Mouse (Mus musculus) thymus, adult 2 months (tissue): Measurements from ENCODE around the gene Edn1. TPM values are rescaled to one million over a fixed set of nuclear protein-coding genes. Genes with fewer than 3 reads are reported as not detected.

Experiments used
- DNase-seq: peaks from one replicate; pipeline ENCODE4 v3.0.0; 2021
- H3K27ac ChIP-seq: fragments of 200-500 bp; 2 replicates; pipeline ENCODE4 v1.5.1; 2012; ENCODE audit warnings: low read length, control low read depth; ENCODE audit not compliant: control insufficient read depth, insufficient read depth
- H3K27me3 ChIP-seq: fragments of 200-500 bp; 2 replicates; pipeline ENCODE4 v1.6.1; 2012; ENCODE audit warnings: mild to moderate bottlenecking, low read length, moderate library complexity, mixed read lengths; ENCODE audit not compliant: control insufficient read depth, insufficient read depth
- H3K36me3 ChIP-seq: fragments of 200-500 bp; 2 replicates; pipeline ENCODE4 v1.6.1; 2012; ENCODE audit warnings: mild to moderate bottlenecking, low read length, moderate library complexity; ENCODE audit not compliant: control insufficient read depth, insufficient read depth
- H3K4me1 ChIP-seq: fragments of 200-500 bp; replicated peaks from 2 replicates; pipeline ENCODE4 v1.6.1; 2012; ENCODE audit warnings: low read length; ENCODE audit not compliant: control insufficient read depth, insufficient read depth
- H3K4me3 ChIP-seq: fragments of 200-500 bp; 2 replicates; pipeline ENCODE4 v1.5.1; 2012; ENCODE audit warnings: mild to moderate bottlenecking, low read length, control low read depth, moderate library complexity; ENCODE audit not compliant: control insufficient read depth, insufficient read depth
- CTCF ChIP-seq: fragments of 200-500 bp; IDR thresholded peaks from 2 replicates; pipeline ENCODE4 v1.5.1; 2012; ENCODE audit warnings: mild to moderate bottlenecking, control low read depth, low read length, moderate library complexity, borderline replicate concordance; ENCODE audit not compliant: control insufficient read depth, poor library complexity, insufficient read depth; ENCODE audit errors: extremely low read depth
- POLR2A ChIP-seq: fragments of 200-500 bp; IDR thresholded peaks from 2 replicates; pipeline ENCODE4 v1.6.1; 2012; ENCODE audit warnings: mild to moderate bottlenecking, low read length, control low read depth, moderate library complexity; ENCODE audit not compliant: control insufficient read depth, poor library complexity, insufficient read depth; ENCODE audit errors: extremely low read depth
- WGBS: fragments of 180-500 bp; shearing (Covaris S2); methylation state at CpG from one replicate; pipeline ENCODE4 v1.1.7; 2018; 5-methylcytosine and 5-hydroxymethylcytosine counted together
- polyA plus RNA-seq: library from polyadenylated mRNA; depleted of rRNA; stranded (reverse); fragments of >200 nt; gene quantifications from 2 replicates; pipeline ENCODE4 v1.2.3, GENCODE M21; 2012; rRNA removed

The Edn1 gene
- polyA plus RNA-seq, 1 experiment, result 0.80 TPM

GRCm38 (mm10) chr13:42336414-42336813 is 35.1 kb downstream of the Edn1 start:
- TF ChIP-seq POLR2A (no peak), CTCF (no peak)
- H3K36me3 ChIP-seq, result no peaks in the 10 kb centered on the region
- DNase-seq, result no peak
- 47% methylated on average over 4 of the region's 4 CpGs for WGBS
- H3K4me3 ChIP-seq, result no peak overlapping the region
- H3K27ac ChIP-seq, result no peak overlapping the region
- no peaks in the 10 kb centered on the region for H3K27me3 ChIP-seq
- no peaks in the 10 kb centered on the region for H3K4me1 ChIP-seq

- Histone ChIP-seq H3K4me3 (no peak overlapping the region), H3K27me3 (no peaks in the 10 kb centered on the region), H3K27ac (no peak overlapping the region), H3K36me3 (no peaks in the 10 kb centered on the region), H3K4me1 (no peaks in the 10 kb centered on the region)
- DNase-seq, result no peak
- 31% methylated on average over 2 of the region's 2 CpGs for WGBS
- TF ChIP-seq CTCF (no peak), POLR2A (no peak)
Observed at GRCm38 (mm10) chr13:42337072-42337471, 35.8 kb downstream of the Edn1 start.

GRCm38 (mm10) chr13:42339466-42339865 is 38.2 kb downstream of the Edn1 start:
- no peaks in the 10 kb centered on the region for H3K36me3 ChIP-seq
- WGBS, result 78% methylated on average over 2 of the region's 2 CpGs
- no peak for DNase-seq
- H3K27me3 ChIP-seq, result no peaks in the 10 kb centered on the region
- no peaks in the 10 kb centered on the region for H3K4me1 ChIP-seq
- TF ChIP-seq POLR2A (no peak), CTCF (no peak)
- H3K27ac ChIP-seq, result no peak overlapping the region
- H3K4me3 ChIP-seq, result no peak overlapping the region

- Histone ChIP-seq H3K4me3 (no peak overlapping the region), H3K27me3 (no peaks in the 10 kb centered on the region), H3K36me3 (no peaks in the 10 kb centered on the region), H3K4me1 (no peaks in the 10 kb centered on the region), H3K27ac (no peak overlapping the region)
- TF ChIP-seq POLR2A (no peak), CTCF (no peak)
- WGBS, result 68% methylated on average over 2 of the region's 2 CpGs
- no peak for DNase-seq
Observed at GRCm38 (mm10) chr13:42341871-42342532, 40.7 kb downstream of the Edn1 start.

- DNase-seq, result no peak
- 86% methylated on average over 7 of the region's 7 CpGs for WGBS
- no peaks in the 10 kb centered on the region for H3K36me3 ChIP-seq
Observed at GRCm38 (mm10) chr13:42345439-42345838, 44.2 kb downstream of the Edn1 start.

GRCm38 (mm10) chr13:42346414-42346813 is 45.1 kb downstream of the Edn1 start:
- Histone ChIP-seq H3K4me3 (no peak overlapping the region), H3K36me3 (no peaks in the 10 kb centered on the region), H3K27me3 (no peaks in the 10 kb centered on the region), H3K27ac (no peak overlapping the region), H3K4me1 (no peaks in the 10 kb centered on the region)
- WGBS, result 81% methylated on average over 7 of the region's 7 CpGs
- DNase-seq, result no peak
- no peak for TF ChIP-seq CTCF
- no peak for TF ChIP-seq POLR2A

More at GRCm38 (mm10) chr13:42345439-42345838, 44.2 kb downstream of the Edn1 start:
- Histone ChIP-seq H3K27ac (no peak overlapping the region), H3K27me3 (no peaks in the 10 kb centered on the region), H3K4me1 (no peaks in the 10 kb centered on the region), H3K4me3 (no peak overlapping the region)
- TF ChIP-seq POLR2A (no peak), CTCF (no peak)

GRCm38 (mm10) chr13:42351675-42352074 is 50.4 kb downstream of the Edn1 start:
- Histone ChIP-seq H3K4me3 (no peak overlapping the region), H3K36me3 (no peaks in the 10 kb centered on the region), H3K27ac (no peak overlapping the region), H3K27me3 (no peaks in the 10 kb centered on the region), H3K4me1 (no peaks in the 10 kb centered on the region)
- DNase-seq, result no peak
- no peak for TF ChIP-seq POLR2A
- no peak for TF ChIP-seq CTCF
- WGBS, result 84% methylated on average over 7 of the region's 7 CpGs

Other genes with a start within 250 kb of the Edn1 start
- 34.9 and 47.5 TPM in 2 replicates for gene Hivep1, start 249.5 kb upstream of the Edn1 start, polyA plus RNA-seq